Mouse (Mus musculus) brain, embryonic 14.5 days (tissue): Measurements from ENCODE around the gene Timp2. TPM values are rescaled to one million over a fixed set of nuclear protein-coding genes. Genes with fewer than 3 reads are reported as not detected.

ENCODE experiments used
- DNase-seq: peaks from one replicate; pipeline ENCODE4 v3.0.0-alpha.2; 2011; ENCODE audit warnings: low read depth
- CTCF ChIP-seq: fragments of 200-500 bp; IDR thresholded peaks from 2 replicates; pipeline ENCODE4 v1.5.1; 2012; ENCODE audit warnings: inconsistent platforms, mild to moderate bottlenecking, moderate library complexity, borderline replicate concordance; ENCODE audit not compliant: insufficient read depth, insufficient read length; ENCODE audit errors: extremely low read depth
- POLR2A ChIP-seq: fragments of 200-500 bp; IDR thresholded peaks from 2 replicates; pipeline ENCODE4 v1.6.1; 2012; ENCODE audit warnings: mild to moderate bottlenecking, inconsistent platforms, borderline replicate concordance; ENCODE audit not compliant: poor library complexity, insufficient read depth, insufficient read length, severe bottlenecking; ENCODE audit errors: extremely low read depth
- polyA plus RNA-seq: library from polyadenylated mRNA; depleted of rRNA; stranded (reverse); fragments of >200 nt; gene quantifications from 2 replicates; pipeline ENCODE4 v1.2.3, GENCODE M21; 2012

Timp2 gene
- polyA plus RNA-seq, 1 experiment: 95.4 TPM

GRCm38 (mm10) chr11:118348419-118348818, 7.1 kb downstream of the Timp2 start:
- no peak for DNase-seq
- no peak for TF ChIP-seq POLR2A
- no peak for TF ChIP-seq CTCF

- TF ChIP-seq POLR2A (no peak), CTCF (no peak)
- no peak for DNase-seq
These were observed 7.6 kb downstream of the Timp2 start for GRCm38 (mm10) chr11:118347911-118348310.

- TF ChIP-seq POLR2A (no peak), CTCF (no peak)
- DNase-seq: no peak
These were observed 8.1 kb downstream of the Timp2 start for GRCm38 (mm10) chr11:118347391-118347790.

GRCm38 (mm10) chr11:118346395-118347096, 9.0 kb downstream of the Timp2 start:
- peak; percentile 39 for DNase-seq
- TF ChIP-seq POLR2A (no peak), CTCF (no peak; the same call in 1 of the 2 replicates)

- no peak for TF ChIP-seq POLR2A
- TF ChIP-seq CTCF: no peak
- DNase-seq: peak; percentile 85
These were observed 9.8 kb downstream of the Timp2 start for GRCm38 (mm10) chr11:118345693-118346092.

GRCm38 (mm10) chr11:118343629-118344028, 11.9 kb downstream of the Timp2 start:
- TF ChIP-seq CTCF (no peak), POLR2A (no peak)

GRCm38 (mm10) chr11:118342400-118342981, 13.0 kb downstream of the Timp2 start, which contains the start of gene Cep295nl:
Cep295nl (minus strand) TSS chr11:118342500.
- DNase-seq: peak; percentile 67
- TF ChIP-seq CTCF (no peak), POLR2A (no peak)

More at GRCm38 (mm10) chr11:118343629-118344028, 11.9 kb downstream of the Timp2 start:
- DNase-seq: no peak

- no peak for TF ChIP-seq POLR2A
- no peak for TF ChIP-seq CTCF
- no peak for DNase-seq
These were observed 17.9 kb downstream of the Timp2 start for GRCm38 (mm10) chr11:118337491-118338168.

- TF ChIP-seq POLR2A: no peak
- no peak for TF ChIP-seq CTCF
- no peak for DNase-seq
These were observed 22.1 kb downstream of the Timp2 start for GRCm38 (mm10) chr11:118333431-118333830.

- no peak for TF ChIP-seq POLR2A
- no peak for TF ChIP-seq CTCF
- no peak for DNase-seq
These were observed 23.2 kb downstream of the Timp2 start for GRCm38 (mm10) chr11:118332376-118332775.

GRCm38 (mm10) chr11:118330777-118331176, 24.8 kb downstream of the Timp2 start:
- no peak for DNase-seq
- TF ChIP-seq POLR2A (no peak), CTCF (no peak)
